Mouse (Mus musculus) adrenal gland, postnatal 14 days (tissue): Measurements from ENCODE around the gene Snf8. TPM values are rescaled to one million over a fixed set of nuclear protein-coding genes. Genes with fewer than 3 reads are reported as not detected.

Experiments
- DNase-seq: peaks from one replicate; pipeline ENCODE4 v3.0.0; 2021; ENCODE audit warnings: mixed read lengths
- total RNA-seq: library from RNA; stranded (reverse); gene quantifications from 2 replicates; pipeline ENCODE4 v1.2.3, GENCODE M21; 2021

Gene Snf8
- total RNA-seq, 1 experiment from 2014 or later: 77.7 TPM

DNA sequence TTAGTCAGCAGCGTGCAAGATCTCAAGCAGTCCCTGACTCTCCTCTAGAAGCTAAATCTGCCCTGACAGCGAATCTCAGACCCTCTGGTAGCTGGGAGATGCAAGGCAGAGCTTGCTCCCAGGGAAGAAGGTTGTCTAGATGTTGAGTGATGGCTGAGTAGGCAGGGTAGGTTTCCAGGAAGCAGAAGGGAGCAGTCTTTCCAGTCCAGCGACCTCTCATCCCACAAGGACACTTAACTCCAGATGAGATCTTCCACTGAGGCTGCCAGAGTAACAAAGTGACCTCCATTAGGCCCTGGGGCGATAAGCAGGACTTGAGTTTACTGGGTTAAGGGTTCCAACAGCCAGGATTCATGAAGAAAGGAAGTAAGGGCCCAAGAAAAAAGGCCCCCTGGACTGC lies 14.1 kb upstream of the Snf8 start:
- DNase-seq: peak; percentile 12

DNA sequence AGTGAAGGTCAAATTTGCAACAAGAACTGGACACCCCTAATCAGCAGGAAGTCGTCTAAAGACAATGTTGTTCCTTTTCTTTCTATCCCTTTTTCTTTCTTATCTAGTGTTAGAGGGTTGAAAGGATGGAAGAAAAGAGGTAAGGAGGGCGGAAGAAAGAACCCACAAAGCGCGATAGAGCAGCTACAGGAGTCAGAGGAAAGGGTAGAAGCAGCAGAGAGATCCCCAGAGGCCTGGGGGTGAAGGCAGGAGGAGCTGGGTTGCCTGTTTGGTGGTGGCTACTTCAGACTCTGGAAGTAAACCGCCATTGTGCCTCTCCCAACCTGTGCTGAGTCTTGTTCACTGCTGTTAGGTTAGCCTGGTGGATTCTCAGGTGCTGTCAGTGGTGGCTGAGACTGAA lies 6.6 kb upstream of the Snf8 start:
- no peak for DNase-seq

DNA sequence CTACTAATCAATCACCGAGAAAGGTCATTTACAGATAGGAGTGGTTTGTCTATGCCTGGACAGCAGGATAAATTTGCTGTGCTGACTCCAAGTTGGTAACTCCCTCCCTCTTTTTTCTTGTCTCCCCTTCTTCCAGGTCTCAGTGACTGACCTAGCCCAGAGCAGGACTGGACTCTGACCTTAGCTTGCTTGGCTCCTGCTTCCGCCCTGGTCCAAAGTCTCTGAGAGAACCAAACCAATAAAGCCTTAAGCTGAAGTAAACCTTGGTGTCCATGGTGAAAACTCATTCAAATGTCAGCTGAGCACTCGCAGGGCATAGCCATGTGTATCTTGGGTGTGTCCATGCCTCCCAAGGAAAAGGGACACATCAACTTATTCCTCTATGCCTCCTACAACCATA lies 4.1 kb upstream of the Snf8 start:
- DNase-seq: no peak

DNA sequence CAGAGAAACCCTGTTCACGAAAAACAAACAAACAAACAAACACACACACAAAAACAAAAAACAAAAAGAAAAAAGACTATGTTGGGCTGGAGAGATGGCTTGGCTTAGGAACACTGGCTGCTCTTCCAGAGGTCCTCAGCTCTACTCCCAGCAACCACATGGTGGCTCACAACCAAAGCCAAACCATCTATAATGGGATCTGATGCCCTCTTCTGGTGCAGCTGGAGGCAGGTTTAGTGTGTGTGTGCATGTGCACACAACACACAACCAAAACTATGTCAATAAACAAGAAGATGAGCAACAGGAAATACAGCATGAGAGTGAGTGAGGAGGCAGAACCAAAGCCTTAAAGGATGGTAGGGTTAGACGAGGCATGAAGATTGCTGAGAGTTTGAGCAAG lies 3.0 kb upstream of the Snf8 start:
- DNase-seq: no peak

- no peak for DNase-seq
These were observed 1.4 kb upstream of the Snf8 start for GRCm38 (mm10) chr11:96033264-96033663.

GRCm38 (mm10) chr11:96034116-96034515 lies 569 bp upstream of the Snf8 start:
- DNase-seq: no peak

DNA sequence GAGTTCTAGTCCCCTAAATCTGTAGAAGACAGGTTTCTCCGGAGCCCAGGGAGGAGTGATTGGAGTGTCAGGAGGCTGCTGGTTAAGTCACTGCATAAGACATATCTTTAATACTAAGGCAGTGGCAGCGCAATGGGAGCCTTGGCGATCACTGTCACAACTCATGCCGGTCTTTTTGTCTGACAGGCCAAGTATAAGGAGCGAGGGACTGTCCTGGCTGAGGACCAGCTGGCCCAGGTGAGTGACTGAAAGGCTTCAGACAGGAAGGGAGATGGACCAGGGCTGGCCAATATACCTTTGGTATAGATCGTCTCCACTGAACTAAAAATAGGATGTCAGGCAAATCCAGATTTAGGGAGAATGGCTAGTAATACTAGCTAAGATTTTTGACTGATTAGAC lies 448 bp downstream of the Snf8 start:
- DNase-seq: peak; percentile 42

DNA sequence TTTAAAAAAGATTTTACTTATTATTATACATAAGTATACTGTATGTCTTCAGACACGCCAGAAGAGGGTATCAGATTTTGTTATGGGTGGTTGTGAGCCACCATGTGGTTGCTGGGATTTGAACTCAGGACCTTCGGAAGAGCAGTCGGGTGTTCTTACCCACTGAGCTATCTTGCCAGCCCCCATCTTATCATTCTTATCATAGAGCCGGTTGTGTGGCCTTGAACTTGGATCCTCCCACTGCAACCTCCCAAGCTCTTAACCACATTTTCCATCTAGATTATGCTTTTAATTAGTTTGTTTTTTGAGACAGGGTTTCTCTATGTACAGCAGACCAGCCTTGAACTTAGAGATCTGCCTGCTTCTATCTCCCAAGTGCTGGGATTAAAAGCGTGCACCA lies 2.8 kb downstream of the Snf8 start:
- no peak for DNase-seq

DNA sequence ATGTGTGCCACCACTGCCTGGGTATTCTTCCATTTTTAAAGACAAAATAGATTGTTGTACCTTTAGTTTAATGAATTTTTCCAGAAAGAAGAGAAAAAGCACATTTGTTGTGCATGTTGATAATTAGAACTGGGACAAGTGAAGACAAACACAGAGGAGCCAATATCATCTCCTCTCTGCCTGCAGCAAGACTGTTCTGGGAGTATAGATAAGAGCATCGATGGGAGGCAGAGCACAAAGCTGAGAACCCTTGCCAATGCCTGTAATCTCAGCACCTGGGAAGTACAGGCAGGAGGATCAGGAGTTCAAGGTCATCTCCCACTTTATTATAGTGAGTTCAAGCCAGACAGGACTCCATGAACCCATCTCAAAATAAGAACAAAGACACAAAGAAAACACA lies 3.9 kb downstream of the Snf8 start:
- no peak for DNase-seq

DNA sequence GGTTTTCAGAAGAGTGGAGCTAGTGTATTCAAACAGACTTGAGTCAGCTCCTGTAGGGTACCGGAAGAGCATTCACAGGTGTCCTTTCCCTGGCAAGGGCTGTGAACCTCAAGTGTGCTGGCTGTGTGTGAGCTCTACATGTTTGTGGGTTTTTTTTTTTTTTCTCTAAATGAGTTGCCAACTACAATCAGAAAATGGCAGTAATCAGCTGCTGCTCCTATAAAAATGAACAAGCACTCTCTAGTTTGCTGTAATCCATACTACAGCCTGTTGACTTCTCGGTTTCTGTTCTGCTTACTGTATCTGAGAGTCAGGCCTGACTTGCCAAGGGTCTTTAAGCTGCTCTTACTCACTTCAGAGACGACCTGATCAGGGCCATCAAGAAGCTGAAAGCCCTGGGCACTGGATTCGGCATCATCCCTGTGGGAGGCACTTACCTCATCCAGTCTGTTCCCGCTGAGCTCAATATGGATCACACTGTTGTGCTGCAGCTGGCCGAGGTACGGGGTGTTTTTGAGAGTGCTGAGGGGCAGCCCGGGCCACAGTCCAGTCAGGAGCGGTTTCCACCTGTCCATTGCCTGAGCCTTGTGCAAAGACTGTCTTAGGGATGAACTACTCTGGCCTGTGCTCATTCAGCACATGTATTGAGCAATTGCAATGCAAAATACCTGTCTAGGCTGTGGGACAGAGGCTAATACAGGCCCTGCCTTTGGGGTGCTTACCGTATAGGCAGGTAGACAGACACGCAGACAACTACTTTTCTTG lies 10.3 kb downstream of the Snf8 start:
- DNase-seq: no peak

- no peak for DNase-seq
These were observed 11.3 kb downstream of the Snf8 start for GRCm38 (mm10) chr11:96046028-96046427.

- no peak for DNase-seq
These were observed 12.1 kb downstream of the Snf8 start for GRCm38 (mm10) chr11:96046793-96047192.

- no peak for DNase-seq
These were observed 13.0 kb downstream of the Snf8 start for GRCm38 (mm10) chr11:96047469-96048373.

- DNase-seq: no peak
These were observed 15.3 kb downstream of the Snf8 start for GRCm38 (mm10) chr11:96049939-96050338.

- no peak for DNase-seq
These were observed 16.2 kb downstream of the Snf8 start for GRCm38 (mm10) chr11:96050854-96051253.

DNA sequence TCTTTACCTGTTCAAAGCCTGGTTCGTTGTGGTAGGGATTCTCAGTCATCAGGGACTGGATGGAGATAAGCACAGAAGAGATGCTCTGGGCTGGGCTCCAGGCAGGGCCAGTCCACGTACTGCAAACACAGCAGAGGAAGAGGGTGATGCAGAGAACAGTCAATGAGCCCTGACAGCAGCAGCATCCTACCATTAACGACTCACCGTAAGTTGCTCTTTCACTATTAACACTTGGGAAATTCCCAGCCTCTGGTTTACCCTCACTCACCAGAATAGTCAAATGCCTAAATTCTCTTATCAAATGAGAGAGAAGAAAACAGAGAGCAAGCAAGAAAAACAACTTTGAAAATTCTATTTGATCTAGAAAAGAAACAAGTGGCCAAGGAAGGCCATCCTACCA lies 23.6 kb downstream of the Snf8 start:
- no peak for DNase-seq

DNA sequence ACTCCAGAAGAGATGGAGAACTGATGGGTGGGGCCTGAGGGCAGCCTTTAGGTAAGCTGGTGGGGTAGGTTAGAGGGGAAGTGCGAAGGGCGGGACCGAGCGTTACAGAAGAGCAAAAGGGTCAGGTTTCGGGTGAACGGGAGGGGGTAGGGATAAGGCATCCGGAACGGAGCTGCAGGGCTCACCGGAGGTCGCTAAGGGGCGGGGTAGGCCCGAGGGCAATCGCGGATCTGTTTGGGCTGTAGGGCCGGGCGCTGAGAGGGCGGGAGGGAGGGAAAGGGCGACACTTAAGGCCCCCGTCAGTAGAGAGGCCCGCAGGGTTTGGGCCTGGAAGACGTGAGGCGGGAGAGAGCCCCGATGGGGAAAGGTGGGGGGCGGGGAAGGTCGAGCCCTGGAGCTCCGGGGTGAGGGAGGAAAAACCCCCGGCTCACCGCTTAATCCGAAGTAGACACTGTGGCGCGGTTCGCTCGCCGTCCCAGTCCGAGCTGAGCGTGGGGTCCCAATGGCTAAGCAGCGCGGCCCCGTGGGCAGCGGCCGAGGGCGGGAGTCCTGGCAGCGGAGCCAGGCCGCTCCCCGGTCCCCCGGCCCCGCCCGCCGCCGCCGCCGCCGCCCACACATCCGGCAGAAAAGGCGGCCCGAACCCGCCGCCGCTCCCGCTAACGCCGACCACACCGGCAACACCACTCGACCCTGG lies 30.0 kb downstream of the Snf8 start:
- peak; percentile 69 for DNase-seq

- DNase-seq: peak; percentile 99
These were observed 30.7 kb downstream of the Snf8 start, which contains the start of gene Ube2z for GRCm38 (mm10) chr11:96065215-96065911. Ube2z (minus strand) TSS chr11:96065388.

DNA sequence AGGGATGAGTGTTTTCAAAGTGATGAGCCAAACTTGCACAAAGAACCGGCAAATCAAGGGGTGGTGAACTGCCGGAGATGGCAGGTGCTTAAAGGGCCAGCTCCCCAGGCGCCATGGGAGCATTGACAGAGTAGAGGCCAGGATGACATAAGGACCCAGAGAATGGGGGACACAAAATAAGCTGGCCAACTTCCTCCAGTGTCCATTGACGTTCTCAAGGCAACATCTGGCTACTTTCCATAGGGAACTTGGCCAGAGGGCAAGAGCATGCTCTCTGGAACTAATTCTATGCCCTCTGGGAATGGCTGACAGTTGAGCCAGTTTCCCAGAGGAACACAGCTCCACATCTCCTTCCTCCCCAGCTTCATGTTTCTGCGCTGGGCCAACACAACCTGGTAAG lies 33.5 kb downstream of the Snf8 start:
- DNase-seq: peak; percentile 50

DNA sequence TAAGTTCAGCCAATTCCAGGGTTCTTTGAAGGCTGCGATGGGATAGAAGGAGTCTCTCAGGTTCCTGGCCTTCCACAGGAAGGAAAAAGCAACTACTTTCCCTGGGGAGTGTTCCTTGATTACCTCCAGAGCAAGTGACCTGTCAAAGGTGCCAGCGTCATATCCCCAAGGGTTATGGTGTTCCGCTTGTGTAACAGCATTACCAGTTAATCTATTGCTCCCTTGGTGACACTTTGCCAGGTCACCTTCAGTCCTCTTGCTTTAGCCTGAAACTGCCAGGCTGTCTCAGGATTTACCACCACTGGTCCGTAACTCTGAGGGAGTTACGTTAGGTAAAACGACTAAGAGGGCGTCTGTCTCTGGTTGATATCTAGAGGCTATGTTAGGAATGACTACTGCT lies 35.7 kb downstream of the Snf8 start:
- peak; percentile 63 for DNase-seq

- no peak for DNase-seq
These were observed 36.3 kb downstream of the Snf8 start for GRCm38 (mm10) chr11:96071013-96071412.

DNA sequence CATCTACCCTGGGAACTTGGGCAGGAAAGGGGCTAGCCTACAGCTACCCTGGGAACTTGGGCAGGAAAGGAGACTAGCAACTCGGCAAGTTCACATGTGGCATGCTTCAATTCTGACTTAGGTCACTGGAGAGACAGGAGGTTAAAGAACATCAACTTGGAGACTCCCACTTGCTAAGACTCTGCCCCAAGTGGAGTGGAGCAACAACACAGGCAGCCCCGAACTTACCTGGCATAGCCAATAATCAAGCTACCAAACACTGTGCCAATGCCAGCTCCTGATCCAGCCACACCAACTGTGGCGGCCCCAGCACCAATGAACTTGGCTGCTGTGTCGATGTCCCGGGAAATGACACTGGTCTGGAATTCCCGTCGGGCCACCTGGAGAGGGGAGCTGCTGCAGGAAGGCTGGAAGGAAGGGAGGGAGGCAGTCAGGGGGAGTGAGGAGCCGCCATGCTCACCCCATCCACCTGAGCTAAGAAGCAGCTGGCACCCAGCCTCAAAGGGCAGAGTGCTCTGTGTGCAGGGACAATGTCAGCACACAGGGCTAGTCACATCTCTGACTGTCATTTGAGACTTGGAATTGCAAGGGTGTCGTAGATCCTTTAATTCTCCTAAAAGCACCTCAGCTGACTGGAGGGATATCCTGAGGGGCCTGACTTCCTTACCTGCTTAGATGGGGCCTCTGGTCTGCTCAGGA lies 38.8 kb downstream of the Snf8 start:
- DNase-seq: no peak
